Mouse (Mus musculus) monocyte, adult 59 days (primary cell): ENCODE results near the gene Sap30bp. TPM values are rescaled to one million over a fixed set of nuclear protein-coding genes. Genes with fewer than 3 reads are reported as not detected.

Source experiments
- total RNA-seq, 2 experiments: library from RNA; stranded (reverse); gene quantifications; one replicate each; pipeline ENCODE4 v1.2.4; 2023

Sap30bp gene
- total RNA-seq = 10 to 100 TPM; 25.9 to 34.3 TPM

GRCm38 (mm10) chr11:115933108-115933746 is at the start of gene Sap30bp, which contains the start of gene Recql5:
Gene Sap30bp (plus strand): TSS chr11:115933282.
Gene Recql5 (minus strand): TSS chr11:115933477.

GRCm38 (mm10) chr11:115899486-115900266 is 33.4 kb upstream of the Sap30bp start, which contains the start of gene Smim5:
Gene Smim5 (plus strand): TSS chr11:115899966.

GRCm38 (mm10) chr11:115911632-115912376 is 21.3 kb upstream of the Sap30bp start, which contains the start of gene Smim6:
Gene Smim6 (plus strand): TSS chr11:115912017.

GRCm38 (mm10) chr11:115974309-115975082 is 41.4 kb downstream of the Sap30bp start, which contains the start of gene Itgb4:
Gene Itgb4 (plus strand): TSS chr11:115974709.

GRCm38 (mm10) chr11:116012262-116012947 is 79.3 kb downstream of the Sap30bp start, which contains the start of gene Galk1:
Gene Galk1 (minus strand): TSS chr11:116012719.

Other genes with a start within 250 kb of the Sap30bp start
- gene Grb2, start 224.7 kb upstream of the Sap30bp start, total RNA-seq = 100 to 1,000 TPM; 226 to 238 TPM
- gene Tmem94, start 167.8 kb upstream of the Sap30bp start, total RNA-seq = 10 to 100 TPM; 54.7 to 60.5 TPM
- 1 to 10 TPM; 1.2 to 1.3 TPM for gene Caskin2, start 119.6 kb upstream of the Sap30bp start, total RNA-seq
- gene Tsen54, start 118.6 kb upstream of the Sap30bp start, total RNA-seq = 10 to 100 TPM; 17.0 to 17.7 TPM
- 10 to 100 TPM in 1 of 2 experiments, 1 to 10 TPM in 1; 8.1 to 14.9 TPM for gene Llgl2, start 109.2 kb upstream of the Sap30bp start, total RNA-seq
- not detected for gene Myo15b, start 74.9 kb upstream of the Sap30bp start, total RNA-seq
- 10 to 100 TPM; 22.9 to 25.2 TPM for gene Smim5, start 33.3 kb upstream of the Sap30bp start, total RNA-seq
- gene Smim6, start 21.3 kb upstream of the Sap30bp start, total RNA-seq = 1 to 10 TPM; 2.4 to 5.0 TPM
- gene Recql5, start 195 bp downstream of the Sap30bp start, total RNA-seq = 10 to 100 TPM; 23.9 to 26.2 TPM
- 1 to 10 TPM in 1 of 2 experiments, not detected in 1; 1.6 TPM for gene Itgb4, start 41.4 kb downstream of the Sap30bp start, total RNA-seq
- gene Galk1, start 79.4 kb downstream of the Sap30bp start, total RNA-seq = 10 to 100 TPM in 1 of 2 experiments, 1 to 10 TPM in 1; 9.6 to 10.4 TPM
- gene H3f3b, start 94.7 kb downstream of the Sap30bp start, total RNA-seq = 1,000 to 10,000 TPM; 3,280 to 3,497 TPM
- gene Unk, start 97.0 kb downstream of the Sap30bp start, total RNA-seq = 10 to 100 TPM; 32.3 to 41.4 TPM
- 10 to 100 TPM; 47.4 to 55.6 TPM for gene Unc13d, start 144.7 kb downstream of the Sap30bp start, total RNA-seq
- gene Wbp2, start 153.7 kb downstream of the Sap30bp start, total RNA-seq = 100 to 1,000 TPM; 155 to 164 TPM
- gene Trim47, start 193.9 kb downstream of the Sap30bp start, total RNA-seq = 10 to 100 TPM; 13.8 to 15.7 TPM
- gene Trim65, start 197.8 kb downstream of the Sap30bp start, total RNA-seq = 10 to 100 TPM; 28.0 to 31.9 TPM
- 10 to 100 TPM; 27.5 to 28.3 TPM for gene Mrpl38, start 205.6 kb downstream of the Sap30bp start, total RNA-seq
- 10 to 100 TPM; 16.6 to 20.0 TPM for gene Fbf1, start 234.9 kb downstream of the Sap30bp start, total RNA-seq